Mouse (Mus musculus) testis, adult 2 months (tissue): Measurements from ENCODE around the gene Rep15. TPM values are rescaled to one million over a fixed set of nuclear protein-coding genes. Genes with fewer than 3 reads are reported as not detected.

ENCODE experiments used
- H3K27ac ChIP-seq: fragments of 200-500 bp; 2 replicates; pipeline ENCODE4 v1.5.1; 2012; ENCODE audit warnings: low read depth, low read length; ENCODE audit not compliant: control insufficient read depth, insufficient read depth
- H3K27me3 ChIP-seq: fragments of 200-500 bp; 2 replicates; pipeline ENCODE4 v1.6.1; 2012; ENCODE audit warnings: mild to moderate bottlenecking, low read length, moderate library complexity; ENCODE audit not compliant: control insufficient read depth, insufficient read depth
- H3K36me3 ChIP-seq: fragments of 200-500 bp; 2 replicates; pipeline ENCODE4 v1.6.1; 2012; ENCODE audit warnings: mild to moderate bottlenecking, low read length; ENCODE audit not compliant: control insufficient read depth, insufficient read depth
- H3K4me1 ChIP-seq: fragments of 200-500 bp; 2 replicates; pipeline ENCODE4 v1.6.1; 2012; ENCODE audit warnings: low read length; ENCODE audit not compliant: control insufficient read depth, insufficient read depth
- H3K4me3 ChIP-seq: fragments of 200-500 bp; 2 replicates; pipeline ENCODE4 v1.5.1; 2012; ENCODE audit warnings: low read depth, mild to moderate bottlenecking, low read length, moderate library complexity, mixed read lengths; ENCODE audit not compliant: control insufficient read depth
- CTCF ChIP-seq: fragments of 200-500 bp; IDR thresholded peaks from 2 replicates; pipeline ENCODE4 v1.5.1; 2012; ENCODE audit warnings: low read depth, mild to moderate bottlenecking, inconsistent platforms, low read length, moderate library complexity; ENCODE audit not compliant: control insufficient read depth, insufficient read depth, insufficient replicate concordance
- POLR2A ChIP-seq: fragments of 200-500 bp; IDR thresholded peaks from 2 replicates; pipeline ENCODE4 v1.6.1; 2012; ENCODE audit warnings: low read depth, mild to moderate bottlenecking, inconsistent platforms, low read length, moderate library complexity; ENCODE audit not compliant: control insufficient read depth
- polyA plus RNA-seq: library from polyadenylated mRNA; depleted of rRNA; stranded (reverse); fragments of >200 nt; gene quantifications from 2 replicates; pipeline ENCODE4 v1.2.3, GENCODE M21; 2012

Gene Rep15
- polyA plus RNA-seq, 1 experiment = 0.10 TPM

DNA sequence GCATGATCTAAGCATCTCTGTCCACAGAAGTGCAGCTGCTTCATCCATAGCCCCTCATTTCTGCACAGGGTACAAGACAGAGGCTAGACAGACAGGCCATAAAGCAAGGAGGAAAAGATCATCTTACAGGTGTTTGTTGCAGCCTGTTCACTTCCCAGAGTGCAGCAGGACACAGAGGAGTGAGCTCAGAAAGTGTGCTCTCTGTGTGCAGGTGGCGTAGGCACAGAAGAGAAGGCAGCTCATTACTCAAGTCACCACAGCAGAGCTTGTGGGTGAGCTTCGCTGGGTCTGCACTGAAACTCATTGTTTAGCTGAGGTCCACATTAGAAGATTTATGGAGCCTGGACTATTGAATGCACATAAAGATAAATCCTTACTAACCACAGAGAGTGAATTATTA lies 32.6 kb upstream of the Rep15 start:
- Histone ChIP-seq H3K4me1 (peaks cover 2% of the 10 kb centered on the region; the same call in 1 of the 2 replicates), H3K27ac (no peak overlapping the region), H3K36me3 (no peaks in the 10 kb centered on the region), H3K4me3 (no peak overlapping the region), H3K27me3 (no peaks in the 10 kb centered on the region)
- TF ChIP-seq POLR2A = no peak
- TF ChIP-seq CTCF = no peak

DNA sequence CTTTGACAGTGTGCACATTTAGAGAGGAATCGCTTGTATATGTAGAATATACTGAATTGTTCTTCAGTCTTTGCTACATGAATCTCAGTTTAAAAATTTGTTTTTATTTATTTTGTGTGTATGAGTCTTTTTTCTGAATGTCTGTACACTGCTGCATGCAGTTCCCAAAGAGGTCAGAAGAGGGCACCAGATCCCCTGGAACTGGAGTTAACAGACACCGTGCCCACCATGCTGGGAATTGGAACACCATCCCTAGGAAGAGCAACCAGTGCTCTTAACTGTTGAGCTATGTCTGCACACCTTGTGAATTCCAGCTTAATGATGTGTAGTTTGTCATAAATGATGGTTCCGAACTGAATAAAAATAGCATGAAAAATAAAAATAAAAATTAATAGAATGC lies 24.2 kb upstream of the Rep15 start:
- H3K36me3 ChIP-seq = no peaks in the 10 kb centered on the region
- no peak for TF ChIP-seq POLR2A
- peak; percentile 61; the same call in 1 of the 2 replicates for TF ChIP-seq CTCF
- no peak overlapping the region for H3K27ac ChIP-seq
- H3K4me1 ChIP-seq = no peaks in the 10 kb centered on the region
- H3K4me3 ChIP-seq = no peak overlapping the region
- H3K27me3 ChIP-seq = no peaks in the 10 kb centered on the region

DNA sequence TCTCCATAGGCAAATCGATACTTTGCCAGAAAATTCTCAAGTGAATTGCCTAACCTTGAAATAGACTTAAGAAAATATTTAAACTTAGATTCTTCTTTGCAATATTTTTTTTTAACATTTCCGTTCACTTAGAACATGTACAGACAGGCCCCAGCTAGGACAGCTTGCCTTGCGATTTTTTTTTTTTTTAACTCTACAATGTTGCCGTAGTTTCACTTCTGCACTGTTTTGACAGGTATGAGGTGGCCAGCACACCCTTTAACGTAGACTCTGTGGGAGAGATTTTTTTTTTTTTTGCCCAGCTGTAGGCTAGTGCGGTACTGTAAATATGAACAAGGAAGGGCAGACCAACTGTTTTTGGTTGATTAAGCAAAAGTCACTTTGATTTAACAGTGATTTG lies 22.0 kb upstream of the Rep15 start:
- no peak for TF ChIP-seq POLR2A
- TF ChIP-seq CTCF = no peak
- Histone ChIP-seq H3K4me3 (no peak overlapping the region), H3K4me1 (no peaks in the 10 kb centered on the region), H3K27ac (no peak overlapping the region), H3K36me3 (no peaks in the 10 kb centered on the region), H3K27me3 (no peaks in the 10 kb centered on the region)

DNA sequence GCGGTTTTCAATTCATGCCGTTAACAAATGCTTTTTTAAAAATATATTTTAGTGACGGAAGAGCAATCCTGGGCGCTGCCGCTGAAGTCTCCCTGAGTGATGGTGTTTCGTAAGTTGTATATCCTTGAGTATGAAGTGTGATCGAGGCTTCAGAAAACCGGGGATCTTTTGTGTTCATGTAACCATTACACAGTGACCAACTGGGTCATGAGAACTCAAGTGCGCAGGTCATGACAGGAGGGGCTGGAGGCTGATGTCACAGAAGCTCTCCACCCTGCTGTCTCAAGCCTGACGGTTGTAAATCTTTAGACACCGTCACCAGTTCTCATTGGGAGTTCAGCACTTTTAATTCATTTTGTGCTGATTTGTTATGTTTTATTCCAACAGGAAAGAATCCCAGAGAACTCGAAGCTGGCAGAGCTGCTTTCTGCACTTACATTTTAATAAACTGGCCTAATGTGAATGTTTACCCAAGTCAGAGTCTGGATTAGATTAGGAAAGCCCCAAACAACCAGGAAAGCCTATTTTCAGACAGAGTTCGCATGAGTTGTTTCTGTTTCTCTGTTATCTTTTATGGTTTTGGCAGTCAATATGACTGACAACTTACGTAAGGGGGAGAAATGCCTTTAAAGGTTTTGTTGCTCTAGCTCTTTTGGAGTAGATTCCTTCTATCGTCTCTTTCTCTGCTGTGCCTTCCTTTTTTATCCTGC lies 21.4 kb upstream of the Rep15 start:
- Histone ChIP-seq H3K27ac (no peak overlapping the region), H3K27me3 (no peaks in the 10 kb centered on the region), H3K4me1 (no peaks in the 10 kb centered on the region), H3K36me3 (no peaks in the 10 kb centered on the region), H3K4me3 (no peak overlapping the region)
- TF ChIP-seq POLR2A (no peak), CTCF (no peak)

DNA sequence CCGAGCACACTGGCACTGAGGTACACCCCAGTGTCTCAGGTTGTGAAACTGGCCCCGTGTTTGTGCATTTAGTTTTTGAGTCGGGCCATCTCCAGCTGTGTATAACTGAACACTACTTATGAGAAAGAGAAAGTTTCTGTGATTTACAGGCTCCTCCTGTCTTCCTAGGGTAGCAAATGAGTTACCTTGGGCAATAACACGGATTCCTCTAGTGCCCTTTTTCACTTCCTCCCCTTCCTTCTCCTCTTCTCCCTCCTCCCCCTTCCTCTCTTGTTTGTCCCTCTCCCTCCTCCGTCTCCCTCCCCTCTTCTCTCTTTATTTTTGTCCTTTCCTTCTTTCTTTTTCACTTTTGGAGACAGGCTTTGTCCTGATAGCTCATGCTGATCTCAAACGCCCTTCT lies 20.8 kb upstream of the Rep15 start:
- H3K4me3 ChIP-seq = no peak overlapping the region
- TF ChIP-seq POLR2A (no peak), CTCF (no peak)
- H3K27me3 ChIP-seq = no peaks in the 10 kb centered on the region
- no peaks in the 10 kb centered on the region for H3K36me3 ChIP-seq
- no peaks in the 10 kb centered on the region for H3K4me1 ChIP-seq
- no peak overlapping the region for H3K27ac ChIP-seq

DNA sequence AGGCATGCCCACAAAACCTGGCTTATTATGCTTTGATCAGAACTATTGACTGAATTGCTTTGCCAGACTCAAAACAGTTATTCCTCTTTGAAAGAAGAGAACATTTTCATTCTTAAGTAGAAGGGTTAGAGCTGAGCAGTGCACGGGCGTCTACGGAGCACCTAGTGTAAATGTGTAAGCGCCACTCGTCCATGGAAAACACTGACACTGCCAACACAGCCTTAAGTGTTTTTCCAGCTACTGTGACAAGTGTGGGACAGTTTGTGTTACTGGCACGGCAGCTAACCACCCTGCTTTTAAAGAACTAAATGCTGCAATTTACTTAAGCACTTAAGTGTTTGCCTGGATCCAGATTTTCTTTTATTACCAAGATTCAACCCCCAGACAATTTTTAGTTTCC lies 20.4 kb upstream of the Rep15 start:
- no peak overlapping the region for H3K27ac ChIP-seq
- no peak for TF ChIP-seq POLR2A
- no peak for TF ChIP-seq CTCF
- no peaks in the 10 kb centered on the region for H3K27me3 ChIP-seq
- H3K4me1 ChIP-seq = no peaks in the 10 kb centered on the region
- no peaks in the 10 kb centered on the region for H3K36me3 ChIP-seq
- H3K4me3 ChIP-seq = no peak overlapping the region

DNA sequence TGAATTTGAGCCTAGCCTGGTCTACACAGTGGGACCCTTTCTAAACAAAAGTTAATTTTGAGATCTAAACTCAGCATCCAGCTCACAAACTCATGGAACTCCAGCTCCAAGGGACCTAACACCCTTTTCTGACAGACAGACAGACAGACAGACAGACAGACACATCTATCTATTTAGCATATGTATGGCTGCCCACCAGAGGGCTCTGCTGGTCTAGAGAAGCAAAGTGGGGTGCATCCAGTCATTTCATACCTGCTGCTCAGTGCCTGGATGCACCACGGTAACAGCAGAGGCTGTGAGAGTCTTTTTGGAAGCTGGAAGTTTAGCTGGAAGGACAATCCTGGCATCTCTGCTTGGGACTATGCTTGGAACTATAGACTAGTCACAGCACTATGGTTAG lies 18.8 kb upstream of the Rep15 start:
- H3K36me3 ChIP-seq = no peaks in the 10 kb centered on the region
- no peak overlapping the region for H3K4me3 ChIP-seq
- no peak overlapping the region for H3K27ac ChIP-seq
- H3K4me1 ChIP-seq = no peaks in the 10 kb centered on the region
- no peak for TF ChIP-seq CTCF
- no peak for TF ChIP-seq POLR2A
- H3K27me3 ChIP-seq = no peaks in the 10 kb centered on the region

DNA sequence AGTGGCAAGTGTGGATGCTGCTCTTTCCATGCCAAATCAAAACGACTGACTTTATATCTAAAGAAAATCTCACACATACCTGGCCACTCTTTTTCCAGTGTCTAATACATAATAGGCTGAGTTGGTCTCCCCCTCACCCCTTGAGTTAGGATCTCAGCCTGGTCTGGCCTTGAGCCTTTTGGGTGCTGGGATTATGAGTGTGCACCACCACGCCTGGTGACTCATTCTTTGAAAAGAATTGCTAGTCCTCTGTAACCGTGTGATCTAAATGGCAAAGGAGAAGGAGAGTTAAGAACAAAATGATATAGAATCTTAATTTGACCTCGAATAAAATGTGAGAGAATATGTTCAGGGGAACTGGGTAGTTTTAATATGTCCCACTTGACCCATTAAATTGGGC lies 14.5 kb upstream of the Rep15 start:
- Histone ChIP-seq H3K4me3 (no peak overlapping the region), H3K27ac (no peak overlapping the region), H3K36me3 (no peaks in the 10 kb centered on the region; the same call in 1 of the 2 replicates), H3K27me3 (no peaks in the 10 kb centered on the region), H3K4me1 (no peaks in the 10 kb centered on the region)
- TF ChIP-seq CTCF (no peak), POLR2A (no peak)
